Mouse (Mus musculus): ENCODE results near the gene Vmn1r151. TPM values are rescaled to one million over a fixed set of nuclear protein-coding genes. Genes with fewer than 3 reads are reported as not detected.

Gene Vmn1r151
- not detected in 2 replicates for polyA plus RNA-seq (2012; rRNA removed)

GRCm38 (mm10) chr7:22499578-22499977 is at the start of gene Vmn1r151:
Vmn1r151 (minus strand) TSS chr7:22499678.

GRCm38 (mm10) chr7:22534787-22535186 is 35.3 kb upstream of the Vmn1r151 start, which contains the start of gene Gm8677:
Gm8677 (minus strand) TSS chr7:22534887.

DNA sequence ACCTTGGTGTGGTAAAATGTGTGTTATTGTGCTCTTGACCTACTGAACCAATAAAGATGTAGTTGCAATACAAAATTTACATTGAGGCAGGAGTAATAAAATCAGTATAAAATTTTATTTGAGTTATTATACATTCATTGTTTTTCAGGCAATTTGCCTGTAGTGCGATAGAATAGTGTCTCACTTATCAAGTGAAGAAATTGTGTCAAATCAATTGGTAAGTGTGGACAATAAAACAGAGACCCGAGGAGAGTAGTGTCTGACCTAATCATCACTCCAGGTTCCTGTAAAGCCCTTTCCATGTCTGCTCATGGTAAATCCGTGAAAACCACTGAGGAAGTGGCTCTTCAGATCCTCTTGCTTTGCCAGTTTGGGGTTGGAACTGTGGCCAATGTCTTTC is 23.2 kb upstream of the Vmn1r151 start, which contains the start of gene Vmn1r152:
TSS of gene Vmn1r152 (plus strand) at position 301 of the 400 bp plus-strand sequence.

GRCm38 (mm10) chr7:22463975-22464374 is 35.5 kb downstream of the Vmn1r151 start, which contains the start of gene Gm10665:
Gm10665 (minus strand) TSS chr7:22464075.

Other genes with a start within 250 kb of the Vmn1r151 start
- not detected in 2 replicates for gene Gm4187, start 170.0 kb downstream of the Vmn1r151 start, polyA plus RNA-seq (2012; rRNA removed)
- not detected in 2 replicates for gene Gm8660, start 128.6 kb downstream of the Vmn1r151 start, polyA plus RNA-seq (2012; rRNA removed)
- gene Vmn1r148, start 86.1 kb downstream of the Vmn1r151 start, polyA plus RNA-seq (2012; rRNA removed): not detected in 2 replicates
- not detected in 2 replicates for gene Vmn1r149, start 61.4 kb downstream of the Vmn1r151 start, polyA plus RNA-seq (2012; rRNA removed)
- gene Gm10665, start 35.6 kb downstream of the Vmn1r151 start, polyA plus RNA-seq (2012; rRNA removed): not detected in 2 replicates
- not detected in 2 replicates for gene Vmn1r152, start 23.3 kb upstream of the Vmn1r151 start, polyA plus RNA-seq (2012; rRNA removed)
- not detected in 2 replicates for gene Gm8677, start 35.2 kb upstream of the Vmn1r151 start, polyA plus RNA-seq (2012; rRNA removed)
- not detected in 2 replicates for gene Gm4201, start 65.7 kb upstream of the Vmn1r151 start, polyA plus RNA-seq (2012; rRNA removed)
- gene Gm4565, start 88.4 kb upstream of the Vmn1r151 start, polyA plus RNA-seq (2012; rRNA removed): not detected in 2 replicates
- gene Vmn1r155, start 158.3 kb upstream of the Vmn1r151 start, polyA plus RNA-seq (2012; rRNA removed): not detected in 2 replicates
- not detected in 2 replicates for gene Gm8693, start 192.6 kb upstream of the Vmn1r151 start, polyA plus RNA-seq (2012; rRNA removed)
- not detected in 2 replicates for gene Gm4567, start 220.0 kb upstream of the Vmn1r151 start, polyA plus RNA-seq (2012; rRNA removed)